Mouse (Mus musculus): Measurements from ENCODE around the gene Xdh. TPM values are rescaled to one million over a fixed set of nuclear protein-coding genes. Genes with fewer than 3 reads are reported as not detected.

Xdh gene
- 1.9 and 3.4 TPM in 2 replicates for polyA plus RNA-seq (2015; fragmentation: Nextera tagmentation; extraction: Ambion mirVana)

DNA sequence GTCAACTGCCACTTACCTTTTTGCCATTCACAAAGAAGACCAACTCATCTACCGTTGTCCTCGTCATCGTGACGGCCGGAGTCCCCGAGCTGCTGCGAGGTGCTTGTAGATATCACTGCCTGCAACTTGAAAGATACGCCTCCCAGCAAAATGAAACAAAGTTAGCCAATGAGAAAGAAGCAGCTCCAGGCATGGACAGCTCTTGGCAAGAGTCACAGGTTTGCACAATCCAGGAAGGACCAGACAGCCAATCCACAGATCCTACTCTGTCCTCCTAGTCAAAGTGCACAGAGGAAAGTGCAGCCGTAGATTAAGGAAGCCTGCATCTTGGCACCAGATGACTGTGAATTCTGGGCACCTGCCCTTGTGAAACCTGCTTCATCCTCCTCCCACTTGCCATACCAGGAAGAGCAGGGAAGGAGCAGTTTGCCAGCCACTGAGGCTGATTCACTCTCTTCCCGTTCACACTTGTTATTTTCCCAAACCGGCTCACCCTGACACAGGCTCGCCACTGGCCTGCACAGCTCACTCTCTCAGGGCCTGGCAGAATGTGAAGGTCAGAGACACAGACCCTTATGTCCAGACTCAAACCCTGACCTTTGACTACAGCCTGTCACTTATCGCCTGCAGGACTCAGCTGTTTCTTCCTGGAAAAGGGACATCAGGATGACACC lies at the start of gene Xdh:
Xdh (minus strand) TSS at position 135 of the 674 bp plus-strand sequence.
- H3K4me1 ChIP-seq: 0 out of 2 replicates have a peak, but pooled peaks cover 14% of the 10 kb centered on the region
- peak within 1 kb of the TSS; percentile 38 for H3K4me2 ChIP-seq
- H3K4me3 ChIP-seq (replicated peaks): no peak within 1 kb of the TSS
- H3K9me3 ChIP-seq (replicated peaks): no peaks in the 10 kb centered on the region
- no peaks in the 10 kb centered on the region for H3K27me3 ChIP-seq
- H3K27ac ChIP-seq: no peak within 1 kb of the TSS
- no peak within 1 kb of the TSS for H3K9ac ChIP-seq
- 0 out of 2 replicates have a peak, but pooled peaks have one; percentile 43 for ATAC-seq (replicated peaks; ENCODE audit: low FRiP score)
- H3K36me3 ChIP-seq: no peaks in the 10 kb centered on the region
- WGBS: 66% methylated on average over 13 of the region's 13 CpGs

DNA sequence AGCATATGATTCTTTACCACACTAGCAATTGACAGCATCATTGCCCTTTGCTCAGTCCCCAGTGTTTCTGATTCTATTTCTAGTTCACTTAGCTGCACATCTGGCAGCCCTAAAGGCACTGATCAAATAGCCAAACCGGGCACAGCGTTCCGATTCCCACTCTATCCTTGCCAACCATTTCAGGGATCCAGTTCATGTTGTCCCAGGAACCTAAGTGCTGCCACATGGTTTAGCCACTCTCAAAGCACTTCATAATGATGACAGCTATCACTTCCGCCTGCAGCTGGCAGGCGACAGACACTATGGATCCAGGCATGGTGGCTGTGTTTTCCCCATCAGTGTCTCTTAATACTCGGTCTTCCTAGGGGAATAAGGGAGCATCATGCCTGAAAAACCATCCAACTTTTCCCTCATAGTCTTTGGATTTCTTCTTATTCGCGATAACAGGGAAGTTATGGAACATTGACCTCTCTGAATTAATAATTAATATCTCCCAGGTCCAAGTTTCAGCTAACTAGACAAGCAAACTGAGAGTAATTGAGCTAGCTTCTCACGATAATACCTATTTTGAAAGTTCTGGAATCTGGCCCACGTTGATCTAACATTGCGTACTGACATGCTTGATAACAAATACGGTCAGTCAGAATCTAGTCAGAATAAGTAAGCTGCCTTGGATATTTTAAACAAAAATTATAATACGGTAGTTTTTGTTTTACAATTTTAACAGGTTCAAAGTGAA lies 46.1 kb upstream of the Xdh start:
- Histone ChIP-seq H3K4me2 (no peak overlapping the region), H3K4me1 (no peaks in the 10 kb centered on the region), H3K9me3 (replicated peaks) (no peaks in the 10 kb centered on the region), H3K36me3 (no peaks in the 10 kb centered on the region), H3K4me3 (replicated peaks) (no peak overlapping the region), H3K9ac (no peak overlapping the region), H3K27ac (no peak overlapping the region), H3K27me3 (no peaks in the 10 kb centered on the region)
- 89% methylated on average over 13 of the region's 13 CpGs for WGBS
- no peak for ATAC-seq (replicated peaks; ENCODE audit: low FRiP score)

DNA sequence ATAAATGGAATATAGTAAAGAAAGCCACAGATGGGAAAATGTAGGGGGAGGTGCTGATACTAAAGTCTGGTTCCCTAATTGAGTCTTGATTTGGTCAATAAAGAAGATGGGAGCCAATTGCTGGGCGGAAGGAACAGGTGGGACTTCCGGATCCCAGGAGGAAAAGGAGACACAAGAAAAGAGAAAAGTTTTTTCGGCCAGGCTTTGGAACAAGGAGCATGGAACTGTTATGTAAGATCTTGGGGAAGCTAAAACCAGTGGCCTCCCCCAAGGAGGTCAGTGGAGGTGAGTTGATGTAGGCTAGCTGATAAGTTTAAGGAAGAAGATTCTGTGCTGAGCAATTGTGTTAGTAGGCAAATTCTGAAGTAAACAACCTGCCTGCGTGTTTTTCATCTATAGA lies 41.3 kb upstream of the Xdh start:
- 93% methylated on average over 4 of the region's 4 CpGs for WGBS
- no peak overlapping the region for H3K27ac ChIP-seq

DNA sequence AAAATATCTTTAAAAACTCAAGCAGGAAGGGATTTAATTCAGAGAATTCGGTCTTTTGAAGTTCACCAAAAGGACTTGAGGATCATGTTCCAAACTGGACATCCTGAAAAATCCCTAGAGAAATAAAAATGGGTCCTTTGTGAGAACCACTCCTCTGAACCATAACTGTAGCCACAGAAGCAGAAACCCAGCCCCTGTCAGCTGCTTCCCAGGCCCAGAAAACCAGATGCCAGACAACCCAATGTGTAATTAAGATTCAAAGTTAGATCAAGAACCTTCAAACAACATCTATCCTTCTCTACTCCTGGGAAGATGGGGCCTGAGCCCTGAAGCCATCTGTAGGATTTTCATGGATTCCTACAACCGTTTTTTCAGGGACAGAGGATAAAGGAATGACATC lies 36.6 kb upstream of the Xdh start:
- H3K36me3 ChIP-seq: no peaks in the 10 kb centered on the region
- H3K9me3 ChIP-seq (replicated peaks): no peaks in the 10 kb centered on the region
- H3K27ac ChIP-seq: no peak overlapping the region
- no peak overlapping the region for H3K4me3 ChIP-seq (replicated peaks)
- ATAC-seq (replicated peaks; ENCODE audit: low FRiP score): no peak
- peaks cover 4% of the 10 kb centered on the region; the same call in 1 of the 2 replicates for H3K4me1 ChIP-seq
- no peak overlapping the region for H3K4me2 ChIP-seq
- no peaks in the 10 kb centered on the region for H3K27me3 ChIP-seq
- no peak overlapping the region for H3K9ac ChIP-seq
- WGBS: 82% methylated on average over 2 of the region's 2 CpGs

More for the DNA sequence above, 41.3 kb upstream of the Xdh start:
- no peak for ATAC-seq (replicated peaks; ENCODE audit: low FRiP score)
- H3K27me3 ChIP-seq: no peaks in the 10 kb centered on the region
- no peaks in the 10 kb centered on the region for H3K36me3 ChIP-seq
- H3K4me2 ChIP-seq: no peak overlapping the region
- H3K4me1 ChIP-seq: no peaks in the 10 kb centered on the region
- no peak overlapping the region for H3K4me3 ChIP-seq (replicated peaks)
- no peaks in the 10 kb centered on the region for H3K9me3 ChIP-seq (replicated peaks)
- no peak overlapping the region for H3K9ac ChIP-seq

- Histone ChIP-seq H3K4me1 (peaks cover 4% of the 10 kb centered on the region; the same call in 1 of the 2 replicates), H3K4me3 (replicated peaks) (no peak overlapping the region), H3K27me3 (no peaks in the 10 kb centered on the region), H3K36me3 (no peaks in the 10 kb centered on the region), H3K27ac (no peak overlapping the region), H3K9me3 (replicated peaks) (no peaks in the 10 kb centered on the region), H3K4me2 (no peak overlapping the region), H3K9ac (no peak overlapping the region)
- ATAC-seq (replicated peaks; ENCODE audit: low FRiP score): no peak
- WGBS: 71% methylated on average over 4 of the region's 4 CpGs
Measured at GRCm38 (mm10) chr17:73985936-73986335, 35.9 kb upstream of the Xdh start.

DNA sequence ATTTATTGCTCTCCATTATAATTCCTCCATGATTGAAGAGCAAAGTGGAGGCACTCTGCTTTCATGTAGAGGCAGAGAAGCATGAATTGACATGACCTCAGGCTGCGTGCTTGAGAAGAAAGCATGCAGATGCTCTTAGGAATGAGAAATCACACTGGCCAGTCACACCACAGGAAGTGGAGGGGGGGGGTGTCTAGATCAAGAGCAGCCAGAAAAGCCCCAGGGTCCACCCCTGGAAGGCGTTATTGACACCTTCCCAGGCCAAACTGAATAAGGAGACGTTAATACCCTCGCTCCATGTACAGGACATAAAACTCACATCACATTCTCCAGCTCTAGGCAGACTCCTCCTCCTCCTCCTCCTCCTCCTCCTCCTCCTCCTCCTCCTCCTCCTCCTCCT lies 34.5 kb upstream of the Xdh start:
- H3K4me2 ChIP-seq: no peak overlapping the region
- H3K9ac ChIP-seq: no peak overlapping the region
- H3K4me3 ChIP-seq (replicated peaks): no peak overlapping the region
- no peaks in the 10 kb centered on the region for H3K27me3 ChIP-seq
- peak; percentile 79 for ATAC-seq (replicated peaks; ENCODE audit: low FRiP score)
- H3K27ac ChIP-seq: no peak overlapping the region; the same call in 1 of the 2 replicates
- 1% methylated on average over 4 of the region's 4 CpGs for WGBS
- no peaks in the 10 kb centered on the region for H3K9me3 ChIP-seq (replicated peaks)
- no peaks in the 10 kb centered on the region for H3K36me3 ChIP-seq
- H3K4me1 ChIP-seq: peaks cover 4% of the 10 kb centered on the region; the same call in 1 of the 2 replicates

- 81% methylated on average over 1 of the region's 1 CpGs for WGBS
Measured at GRCm38 (mm10) chr17:73982871-73983270, 32.9 kb upstream of the Xdh start.

GRCm38 (mm10) chr17:73976066-73976465 lies 26.1 kb upstream of the Xdh start:
- no peak for ATAC-seq (replicated peaks; ENCODE audit: low FRiP score)
- Histone ChIP-seq H3K4me1 (0 out of 2 replicates have a peak, but pooled peaks cover under 1% of the 10 kb centered on the region), H3K4me3 (replicated peaks) (no peak overlapping the region), H3K27ac (no peak overlapping the region), H3K36me3 (no peaks in the 10 kb centered on the region), H3K27me3 (no peaks in the 10 kb centered on the region), H3K9me3 (replicated peaks) (no peaks in the 10 kb centered on the region), H3K9ac (no peak overlapping the region), H3K4me2 (no peak overlapping the region)

More at GRCm38 (mm10) chr17:73982871-73983270, 32.9 kb upstream of the Xdh start:
- Histone ChIP-seq H3K27ac (no peak overlapping the region), H3K4me2 (no peak overlapping the region), H3K9ac (no peak overlapping the region), H3K36me3 (no peaks in the 10 kb centered on the region), H3K4me1 (peaks cover 4% of the 10 kb centered on the region; the same call in 1 of the 2 replicates), H3K4me3 (replicated peaks) (no peak overlapping the region), H3K27me3 (no peaks in the 10 kb centered on the region), H3K9me3 (replicated peaks) (no peaks in the 10 kb centered on the region)
- no peak for ATAC-seq (replicated peaks; ENCODE audit: low FRiP score)

GRCm38 (mm10) chr17:73972648-73973047 lies 22.7 kb upstream of the Xdh start:
- H3K9me3 ChIP-seq (replicated peaks): no peaks in the 10 kb centered on the region
- no peak overlapping the region for H3K4me2 ChIP-seq
- no peaks in the 10 kb centered on the region for H3K36me3 ChIP-seq
- no peak overlapping the region for H3K4me3 ChIP-seq (replicated peaks)
- ATAC-seq (replicated peaks; ENCODE audit: low FRiP score): no peak
- no peak overlapping the region for H3K27ac ChIP-seq
- H3K4me1 ChIP-seq: peaks cover 9% of the 10 kb centered on the region; the same call in 1 of the 2 replicates
- H3K27me3 ChIP-seq: no peaks in the 10 kb centered on the region
- WGBS: 90% methylated on average over 11 of the region's 11 CpGs
- no peak overlapping the region for H3K9ac ChIP-seq

DNA sequence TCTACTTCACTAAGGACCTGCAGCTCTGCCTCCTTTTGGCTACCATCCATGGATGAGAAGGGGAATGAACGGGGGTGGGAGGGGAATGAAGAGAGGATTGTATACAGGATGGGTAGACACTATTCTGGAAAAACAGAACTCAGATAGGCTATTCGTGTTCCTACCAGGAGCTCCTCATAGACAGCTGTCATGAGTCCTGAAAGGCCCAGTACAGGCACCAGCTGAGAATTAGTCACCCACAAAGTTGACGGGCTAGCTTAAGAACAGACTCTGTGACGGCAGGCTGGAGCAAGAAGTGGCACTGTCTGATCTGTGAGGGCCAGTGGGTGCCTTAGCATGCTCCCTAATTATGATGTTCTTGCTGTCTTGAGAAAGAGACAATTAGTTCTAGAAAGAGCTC lies 21.3 kb upstream of the Xdh start:
- Histone ChIP-seq H3K9ac (no peak overlapping the region), H3K27me3 (no peaks in the 10 kb centered on the region), H3K4me1 (peaks cover 9% of the 10 kb centered on the region; the same call in 1 of the 2 replicates), H3K27ac (no peak overlapping the region), H3K4me2 (no peak overlapping the region), H3K4me3 (replicated peaks) (no peak overlapping the region), H3K9me3 (replicated peaks) (no peaks in the 10 kb centered on the region), H3K36me3 (no peaks in the 10 kb centered on the region)
- WGBS: 73% methylated on average over 4 of the region's 4 CpGs
- no peak for ATAC-seq (replicated peaks; ENCODE audit: low FRiP score)

DNA sequence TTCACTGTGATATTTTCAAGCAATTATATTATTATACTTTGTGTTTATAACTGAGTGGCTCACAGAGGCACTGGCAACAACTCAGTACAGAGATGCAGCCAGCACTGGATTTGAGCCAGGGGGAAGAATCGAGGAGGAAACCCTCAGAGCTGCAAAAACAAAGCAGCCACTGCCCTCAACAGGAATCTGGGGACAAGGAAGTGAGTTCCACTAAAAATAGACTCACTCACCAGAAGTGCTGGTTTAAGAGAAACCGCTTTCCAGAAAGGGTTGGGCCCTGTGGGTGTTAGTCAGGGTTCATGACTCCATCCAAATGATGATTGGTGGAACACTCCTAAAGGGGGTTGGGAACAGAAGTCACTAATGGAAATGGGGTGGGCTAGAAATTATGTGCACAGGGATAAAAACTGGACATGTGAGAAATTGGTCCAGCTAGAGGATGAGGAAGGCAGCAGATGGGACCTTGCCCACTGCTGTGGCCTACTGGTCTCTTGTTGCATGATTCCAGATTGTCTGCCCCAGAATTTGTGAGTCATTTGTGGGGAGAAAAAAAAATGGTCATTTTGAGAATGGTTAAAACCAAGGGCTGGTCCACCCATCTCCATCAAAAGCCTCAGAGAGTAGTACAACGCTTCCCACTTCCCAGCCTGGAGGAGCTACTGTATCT lies 20.5 kb upstream of the Xdh start:
- H3K9me3 ChIP-seq (replicated peaks): no peaks in the 10 kb centered on the region
- ATAC-seq (replicated peaks; ENCODE audit: low FRiP score): no peak; the same call in 1 of the 2 replicates
- 0 out of 2 replicates have a peak overlapping the region, but pooled peaks have one; percentile 9 for H3K27ac ChIP-seq
- H3K9ac ChIP-seq: no peak overlapping the region
- WGBS: 45% methylated on average over 3 of the region's 3 CpGs
- H3K4me2 ChIP-seq: no peak overlapping the region
- no peak overlapping the region for H3K4me3 ChIP-seq (replicated peaks)
- no peaks in the 10 kb centered on the region for H3K27me3 ChIP-seq
- H3K36me3 ChIP-seq: no peaks in the 10 kb centered on the region
- peaks cover 9% of the 10 kb centered on the region; the same call in 1 of the 2 replicates for H3K4me1 ChIP-seq

GRCm38 (mm10) chr17:73964856-73965255 lies 14.9 kb upstream of the Xdh start:
- H3K9me3 ChIP-seq (replicated peaks): no peaks in the 10 kb centered on the region
- no peak overlapping the region for H3K4me2 ChIP-seq
- no peak overlapping the region for H3K4me3 ChIP-seq (replicated peaks)
- H3K27me3 ChIP-seq: no peaks in the 10 kb centered on the region
- no peaks in the 10 kb centered on the region for H3K4me1 ChIP-seq
- H3K36me3 ChIP-seq: no peaks in the 10 kb centered on the region
- H3K9ac ChIP-seq: no peak overlapping the region
- WGBS: 92% methylated on average over 9 of the region's 9 CpGs
- ATAC-seq (replicated peaks; ENCODE audit: low FRiP score): no peak
- no peak overlapping the region for H3K27ac ChIP-seq
